Mouse (Mus musculus): ENCODE data around the gene Abhd18. TPM values are rescaled to one million over a fixed set of nuclear protein-coding genes. Genes with fewer than 3 reads are reported as not detected.

The Abhd18 gene
- polyA plus RNA-seq, 1 experiment from 2014 or later: 9.5 TPM

GRCm38 (mm10) chr3:40954792-40955191, 108.0 kb downstream of the Abhd18 start:
- no peak for ATAC-seq
- no peak overlapping the region for H3K4me2 ChIP-seq
- no peaks in the 10 kb centered on the region for H3K36me3 ChIP-seq (ENCODE audit: poor library complexity, severe bottlenecking)
- no peak overlapping the region for H3K27ac ChIP-seq
- H3K4me3 ChIP-seq: no peak overlapping the region
- peaks cover 13% of the 10 kb centered on the region for H3K4me1 ChIP-seq
- no peak overlapping the region for H3K9ac ChIP-seq
- H3K9me3 ChIP-seq (replicated peaks): no peaks in the 10 kb centered on the region
- H3K27me3 ChIP-seq: peaks cover 16% of the 10 kb centered on the region; the same call in 1 of the 2 replicates
- WGBS: 87% methylated on average over 1 of the region's 1 CpGs

GRCm38 (mm10) chr3:40958831-40959230, 112.1 kb downstream of the Abhd18 start:
- Histone ChIP-seq H3K9me3 (replicated peaks) (no peaks in the 10 kb centered on the region), H3K9ac (no peak overlapping the region), H3K27me3 (no peaks in the 10 kb centered on the region), H3K4me2 (no peak overlapping the region), H3K4me1 (no peaks in the 10 kb centered on the region), H3K36me3 (ENCODE audit: poor library complexity, severe bottlenecking) (no peaks in the 10 kb centered on the region), H3K4me3 (no peak overlapping the region), H3K27ac (no peak overlapping the region)
- ATAC-seq: no peak

DNA sequence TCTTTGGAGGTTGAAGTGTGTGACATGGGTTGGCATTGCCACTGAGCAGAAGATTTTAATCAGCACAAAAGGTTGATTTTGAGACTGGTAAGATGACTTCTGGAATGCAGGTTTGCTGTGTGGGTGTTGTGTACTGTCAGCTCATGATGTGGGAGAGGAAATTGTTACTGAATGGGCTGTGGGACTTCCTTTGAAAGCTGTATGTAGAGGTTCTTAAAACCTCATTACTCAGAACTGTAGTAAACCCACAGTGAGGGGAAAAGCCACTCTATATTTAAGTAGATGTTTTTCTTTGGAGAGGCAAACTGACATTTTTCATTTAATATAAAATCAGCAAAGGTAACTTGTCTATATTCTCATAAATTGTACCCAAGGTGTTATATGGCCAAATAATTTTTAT, 134.0 kb downstream of the Abhd18 start:
- no peaks in the 10 kb centered on the region for H3K27me3 ChIP-seq
- no peaks in the 10 kb centered on the region for H3K4me1 ChIP-seq
- no peaks in the 10 kb centered on the region for H3K9me3 ChIP-seq (replicated peaks)
- no peak for ATAC-seq
- no peak overlapping the region for H3K4me3 ChIP-seq
- no peak overlapping the region for H3K9ac ChIP-seq
- no peak overlapping the region for H3K27ac ChIP-seq
- no peaks in the 10 kb centered on the region for H3K36me3 ChIP-seq (ENCODE audit: poor library complexity, severe bottlenecking)
- H3K4me2 ChIP-seq: no peak overlapping the region

- no peak for ATAC-seq
- Histone ChIP-seq H3K36me3 (ENCODE audit: poor library complexity, severe bottlenecking) (no peaks in the 10 kb centered on the region), H3K9me3 (replicated peaks) (no peaks in the 10 kb centered on the region), H3K4me2 (no peak overlapping the region), H3K9ac (no peak overlapping the region), H3K4me1 (no peaks in the 10 kb centered on the region), H3K27me3 (no peaks in the 10 kb centered on the region), H3K27ac (no peak overlapping the region), H3K4me3 (no peak overlapping the region)
- WGBS: 84% methylated on average over 5 of the region's 5 CpGs
Measured at GRCm38 (mm10) chr3:40987539-40987938, 140.8 kb downstream of the Abhd18 start.

Other genes starting within 250 kb of the Abhd18 start
- 0.15 TPM in 1 of 2 replicates, not detected in the other for gene Slc25a31, start 138.1 kb upstream of the Abhd18 start, polyA plus RNA-seq (2015; fragmentation: Nextera tagmentation; extraction: Ambion mirVana)
- 48.5 and 53.5 TPM in 2 replicates for gene Hspa4l, start 102.5 kb upstream of the Abhd18 start, polyA plus RNA-seq (2015; fragmentation: Nextera tagmentation; extraction: Ambion mirVana)
- gene Plk4, start 47.0 kb upstream of the Abhd18 start, polyA plus RNA-seq (2015; fragmentation: Nextera tagmentation; extraction: Ambion mirVana): 46.8 and 48.7 TPM in 2 replicates
- 17.5 and 17.7 TPM in 2 replicates for gene Mfsd8, start 84 bp upstream of the Abhd18 start, polyA plus RNA-seq (2015; fragmentation: Nextera tagmentation; extraction: Ambion mirVana)
- gene 1700034I23Rik, start 55.6 kb downstream of the Abhd18 start, polyA plus RNA-seq (2015; fragmentation: Nextera tagmentation; extraction: Ambion mirVana): 0.14 and 0.38 TPM in 2 replicates
- gene Larp1b, start 102.9 kb downstream of the Abhd18 start, polyA plus RNA-seq (2015; fragmentation: Nextera tagmentation; extraction: Ambion mirVana): 2.4 and 2.6 TPM in 2 replicates
- gene Pgrmc2, start 236.1 kb downstream of the Abhd18 start, polyA plus RNA-seq (2015; fragmentation: Nextera tagmentation; extraction: Ambion mirVana): 26.0 and 27.0 TPM in 2 replicates